Mouse (Mus musculus): Measurements from ENCODE around the gene Lpcat1.

DNA sequence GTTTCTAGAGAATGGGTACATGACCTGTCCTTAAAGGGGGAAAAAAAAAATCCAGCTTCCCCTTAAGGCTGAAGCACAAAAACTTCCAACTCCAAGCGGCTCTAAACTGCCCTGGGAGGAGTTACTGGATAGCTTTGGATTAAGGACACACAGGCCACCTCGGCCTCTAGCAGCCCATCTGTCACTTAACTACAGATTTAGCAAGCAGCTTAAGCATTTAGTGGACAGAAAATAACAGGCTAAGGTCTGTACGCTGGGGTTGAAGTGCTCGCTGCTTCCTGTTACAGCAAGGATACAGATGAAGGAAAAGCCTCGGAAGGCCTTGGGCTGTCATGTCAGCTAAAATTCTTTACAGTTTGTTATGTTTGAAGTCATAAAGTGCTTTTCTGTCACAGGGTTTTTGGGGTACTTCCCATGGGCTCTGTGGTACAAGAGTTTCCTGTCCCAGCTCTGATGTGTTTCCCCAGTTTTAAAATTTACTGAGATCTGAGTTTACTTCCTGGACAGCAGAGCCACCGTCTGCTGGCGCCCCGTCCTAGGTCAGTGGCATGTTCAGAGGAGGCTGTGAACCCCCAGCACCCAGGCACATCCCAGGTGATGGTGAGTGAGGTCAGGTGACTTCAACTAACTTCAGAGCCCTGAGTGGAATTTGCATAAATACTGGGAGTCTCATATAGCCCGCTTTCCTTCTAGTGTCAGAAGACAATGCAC is 2.4 kb downstream of the Lpcat1 start:
- no peak for TF ChIP-seq POLR2A (IDR thresholded peaks at IDR 0.05; ENCODE audit: borderline replicate concordance, insufficient read depth, low read length)
- TF ChIP-seq CTCF (IDR thresholded peaks at IDR 0.05; ENCODE audit: borderline replicate concordance, insufficient read depth, low read depth, low read length), result no peak

Measured in cerebellum, adult 2 months (tissue).